Mouse (Mus musculus): ENCODE measurements around the gene Stat4. TPM values are rescaled to one million over a fixed set of nuclear protein-coding genes. Genes with fewer than 3 reads are reported as not detected.

Stat4 gene
- polyA plus RNA-seq, 1 experiment from 2014 or later: 12.0 TPM

- no peak overlapping the region for H3K9ac ChIP-seq (ENCODE audit: low read length)
- H3K9me3 ChIP-seq (ENCODE audit: control insufficient read depth, low read length): no peaks in the 10 kb centered on the region
- H3K4me2 ChIP-seq (ENCODE audit: low read depth, low read length, severe bottlenecking): no peak overlapping the region
- no peak overlapping the region for H3K27ac ChIP-seq (ENCODE audit: low read depth, low read length)
- H3K4me3 ChIP-seq (ENCODE audit: low read depth, low read length): no peak overlapping the region
- ATAC-seq (replicated peaks; ENCODE audit: low FRiP score): no peak
- no peaks in the 10 kb centered on the region for H3K4me1 ChIP-seq (replicated peaks; ENCODE audit: control insufficient read depth, insufficient read depth, low read length)
- no peaks in the 10 kb centered on the region for H3K27me3 ChIP-seq (ENCODE audit: control insufficient read depth, insufficient read depth, low read length)
- DNase-seq (ENCODE audit: low spot score): no peak
- WGBS: 82% methylated on average over 5 of the region's 5 CpGs
- H3K36me3 ChIP-seq (ENCODE audit: control insufficient read depth, insufficient read depth, low read length): no peaks in the 10 kb centered on the region
Measured at GRCm38 (mm10) chr1:52057153-52057552, 70.2 kb downstream of the Stat4 start.

GRCm38 (mm10) chr1:52066276-52066675, 79.3 kb downstream of the Stat4 start:
- H3K4me2 ChIP-seq (ENCODE audit: low read depth, low read length, severe bottlenecking): no peak overlapping the region
- H3K9ac ChIP-seq (ENCODE audit: low read length): no peak overlapping the region
- H3K4me1 ChIP-seq (replicated peaks; ENCODE audit: control insufficient read depth, insufficient read depth, low read length): no peaks in the 10 kb centered on the region
- H3K9me3 ChIP-seq (ENCODE audit: control insufficient read depth, low read length): no peaks in the 10 kb centered on the region
- DNase-seq (ENCODE audit: low spot score) (no peak), ATAC-seq (replicated peaks; ENCODE audit: low FRiP score) (no peak)
- H3K4me3 ChIP-seq (ENCODE audit: low read depth, low read length): no peak overlapping the region
- H3K27ac ChIP-seq (ENCODE audit: low read depth, low read length): no peak overlapping the region
- H3K27me3 ChIP-seq (ENCODE audit: control insufficient read depth, insufficient read depth, low read length): no peaks in the 10 kb centered on the region
- H3K36me3 ChIP-seq (ENCODE audit: control insufficient read depth, insufficient read depth, low read length): no peaks in the 10 kb centered on the region
- WGBS: 93% methylated on average over 1 of the region's 1 CpGs

- no peak overlapping the region for H3K9ac ChIP-seq (ENCODE audit: low read length)
- ATAC-seq (replicated peaks; ENCODE audit: low FRiP score) (no peak), DNase-seq (ENCODE audit: low spot score) (no peak)
- no peaks in the 10 kb centered on the region for H3K36me3 ChIP-seq (ENCODE audit: control insufficient read depth, insufficient read depth, low read length)
- whole genome bisulfite sequencing: 83% methylated on average over 3 of the region's 3 CpGs
- no peak overlapping the region for H3K4me3 ChIP-seq (ENCODE audit: low read depth, low read length)
- no peaks in the 10 kb centered on the region for H3K27me3 ChIP-seq (ENCODE audit: control insufficient read depth, insufficient read depth, low read length)
- no peak overlapping the region for H3K4me2 ChIP-seq (ENCODE audit: low read depth, low read length, severe bottlenecking)
- H3K9me3 ChIP-seq (ENCODE audit: control insufficient read depth, low read length): no peaks in the 10 kb centered on the region
- no peak overlapping the region for H3K27ac ChIP-seq (ENCODE audit: low read depth, low read length)
- H3K4me1 ChIP-seq (replicated peaks; ENCODE audit: control insufficient read depth, insufficient read depth, low read length): no peaks in the 10 kb centered on the region
Measured at GRCm38 (mm10) chr1:52066694-52067093, 79.7 kb downstream of the Stat4 start.

DNA sequence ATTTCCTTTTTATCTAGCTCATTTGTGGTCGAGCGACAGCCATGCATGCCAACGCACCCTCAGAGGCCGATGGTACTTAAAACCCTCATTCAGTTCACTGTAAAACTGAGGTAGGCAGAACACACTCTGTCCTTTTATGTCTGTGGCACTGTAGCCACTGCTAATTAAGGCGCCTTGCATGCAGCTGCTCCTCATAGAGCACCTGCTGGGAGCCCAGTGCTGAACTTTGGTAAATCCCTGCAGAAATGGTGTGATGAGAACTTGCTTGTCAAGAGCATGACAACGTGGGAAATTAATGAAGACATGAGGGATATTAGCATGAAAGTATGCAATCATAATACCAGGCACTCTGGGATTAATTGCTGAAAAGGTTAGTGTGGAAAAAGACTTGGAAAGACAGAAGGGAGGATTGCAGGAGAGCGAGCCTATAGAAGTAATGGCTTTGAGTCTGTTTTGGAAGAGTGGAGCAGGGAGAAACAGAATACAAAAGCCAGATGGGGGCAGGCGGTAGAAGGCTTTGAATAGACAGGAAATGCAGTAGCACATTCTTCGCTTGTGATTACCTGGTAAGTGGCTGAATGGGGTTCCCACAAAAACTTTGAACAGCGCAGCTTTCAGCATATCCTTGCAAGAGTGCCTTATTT, 92.9 kb downstream of the Stat4 start:
- Histone ChIP-seq H3K4me2 (ENCODE audit: low read depth, low read length, severe bottlenecking) (peak overlapping the region; percentile 12; the same call in 1 of the 2 replicates), H3K27ac (ENCODE audit: low read depth, low read length) (peak overlapping the region; percentile 91)

GRCm38 (mm10) chr1:52080375-52080774, 93.4 kb downstream of the Stat4 start:
- no peaks in the 10 kb centered on the region for H3K27me3 ChIP-seq (ENCODE audit: control insufficient read depth, insufficient read depth, low read length)
- no peaks in the 10 kb centered on the region; the same call in 1 of the 2 replicates for H3K9me3 ChIP-seq (ENCODE audit: control insufficient read depth, low read length)
- no peak overlapping the region for H3K4me3 ChIP-seq (ENCODE audit: low read depth, low read length)
- DNase-seq (ENCODE audit: low spot score): no peak
- peak overlapping the region; percentile 91 for H3K27ac ChIP-seq (ENCODE audit: low read depth, low read length)
- H3K36me3 ChIP-seq (ENCODE audit: control insufficient read depth, insufficient read depth, low read length): no peaks in the 10 kb centered on the region
- H3K4me2 ChIP-seq (ENCODE audit: low read depth, low read length, severe bottlenecking): peak overlapping the region; percentile 12; the same call in 1 of the 2 replicates
- H3K4me1 ChIP-seq (replicated peaks; ENCODE audit: control insufficient read depth, insufficient read depth, low read length): peaks cover 15% of the 10 kb centered on the region; the same call in 1 of the 2 replicates
- WGBS: 4% methylated on average over 8 of the region's 8 CpGs
- peak; percentile 52; the same call in 1 of the 2 replicates for ATAC-seq (replicated peaks; ENCODE audit: low FRiP score)
- no peak overlapping the region for H3K9ac ChIP-seq (ENCODE audit: low read length)

More for the DNA sequence above, 92.9 kb downstream of the Stat4 start:
- no peaks in the 10 kb centered on the region; the same call in 1 of the 2 replicates for H3K9me3 ChIP-seq (ENCODE audit: control insufficient read depth, low read length)
- no peaks in the 10 kb centered on the region for H3K27me3 ChIP-seq (ENCODE audit: control insufficient read depth, insufficient read depth, low read length)
- peaks cover 15% of the 10 kb centered on the region; the same call in 1 of the 2 replicates for H3K4me1 ChIP-seq (replicated peaks; ENCODE audit: control insufficient read depth, insufficient read depth, low read length)
- H3K9ac ChIP-seq (ENCODE audit: low read length): no peak overlapping the region
- no peaks in the 10 kb centered on the region for H3K36me3 ChIP-seq (ENCODE audit: control insufficient read depth, insufficient read depth, low read length)
- peak; percentile 78 for DNase-seq (ENCODE audit: low spot score)
- peak; percentile 94 for ATAC-seq (replicated peaks; ENCODE audit: low FRiP score)
- 5% methylated on average over 10 of the region's 10 CpGs for WGBS
- no peak overlapping the region for H3K4me3 ChIP-seq (ENCODE audit: low read depth, low read length)

DNA sequence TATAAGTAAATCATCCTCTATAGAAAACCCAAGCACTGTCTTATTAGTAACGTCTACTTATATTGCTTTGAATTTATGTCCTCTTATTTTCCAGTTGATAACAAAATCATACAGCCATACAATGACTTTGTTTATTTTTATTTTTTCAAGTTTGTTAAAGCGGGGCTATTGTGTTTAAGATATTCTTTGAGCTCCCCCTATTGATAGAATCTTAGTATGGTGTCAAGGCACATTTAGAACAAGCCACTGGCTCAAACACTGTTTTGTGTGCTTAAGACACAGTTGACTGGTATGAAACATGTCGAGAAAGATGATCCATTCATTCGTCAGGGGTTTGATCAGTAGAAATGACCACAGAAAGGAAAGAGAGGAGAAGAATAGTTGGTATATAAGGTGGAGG, 99.3 kb downstream of the Stat4 start:
- no peak for DNase-seq (ENCODE audit: low spot score)
- Histone ChIP-seq H3K36me3 (ENCODE audit: control insufficient read depth, insufficient read depth, low read length) (no peaks in the 10 kb centered on the region), H3K9ac (ENCODE audit: low read length) (no peak overlapping the region), H3K9me3 (ENCODE audit: control insufficient read depth, low read length) (no peaks in the 10 kb centered on the region; the same call in 1 of the 2 replicates), H3K4me2 (ENCODE audit: low read depth, low read length, severe bottlenecking) (no peak overlapping the region), H3K27ac (ENCODE audit: low read depth, low read length) (no peak overlapping the region), H3K4me3 (ENCODE audit: low read depth, low read length) (no peak overlapping the region), H3K27me3 (ENCODE audit: control insufficient read depth, insufficient read depth, low read length) (no peaks in the 10 kb centered on the region), H3K4me1 (replicated peaks; ENCODE audit: control insufficient read depth, insufficient read depth, low read length) (0 out of 2 replicates have a peak, but pooled peaks cover under 1% of the 10 kb centered on the region)
- ATAC-seq (replicated peaks; ENCODE audit: low FRiP score): no peak
- WGBS: 49% methylated on average over 4 of the region's 4 CpGs

- Histone ChIP-seq H3K27ac (ENCODE audit: low read depth, low read length) (no peak overlapping the region), H3K4me2 (ENCODE audit: low read depth, low read length, severe bottlenecking) (no peak overlapping the region), H3K9ac (ENCODE audit: low read length) (no peak overlapping the region), H3K9me3 (ENCODE audit: control insufficient read depth, low read length) (no peaks in the 10 kb centered on the region; the same call in 1 of the 2 replicates), H3K4me3 (ENCODE audit: low read depth, low read length) (no peak overlapping the region), H3K36me3 (ENCODE audit: control insufficient read depth, insufficient read depth, low read length) (no peaks in the 10 kb centered on the region), H3K4me1 (replicated peaks; ENCODE audit: control insufficient read depth, insufficient read depth, low read length) (no peaks in the 10 kb centered on the region), H3K27me3 (ENCODE audit: control insufficient read depth, insufficient read depth, low read length) (no peaks in the 10 kb centered on the region)
- no peak for ATAC-seq (replicated peaks; ENCODE audit: low FRiP score)
- DNase-seq (ENCODE audit: low spot score): no peak
- 88% methylated on average over 1 of the region's 1 CpGs for whole genome bisulfite sequencing
Measured at GRCm38 (mm10) chr1:52087128-52087527, 100.2 kb downstream of the Stat4 start.

DNA sequence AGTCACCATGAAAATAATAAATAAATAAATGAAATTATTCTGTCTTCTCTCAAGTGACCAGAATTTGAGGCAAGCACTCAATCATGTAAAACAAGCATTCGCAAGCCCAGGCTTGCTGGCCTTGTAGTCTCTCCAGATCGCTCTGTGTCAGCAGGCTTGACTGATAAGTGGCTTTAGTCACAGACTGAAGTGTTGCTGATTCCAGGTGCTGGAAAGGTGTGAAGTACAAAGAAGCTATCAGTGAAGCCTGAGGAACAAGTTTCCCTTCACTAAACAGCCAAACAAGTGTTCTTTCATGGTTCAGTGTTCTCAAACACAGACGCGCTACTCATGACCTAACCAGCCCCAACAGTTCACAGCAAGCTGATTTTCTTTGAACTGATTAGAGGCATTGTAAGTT, 101.7 kb downstream of the Stat4 start:
- no peaks in the 10 kb centered on the region for H3K27me3 ChIP-seq (ENCODE audit: control insufficient read depth, insufficient read depth, low read length)
- ATAC-seq (replicated peaks; ENCODE audit: low FRiP score) (no peak), DNase-seq (ENCODE audit: low spot score) (no peak)
- no peaks in the 10 kb centered on the region for H3K4me1 ChIP-seq (replicated peaks; ENCODE audit: control insufficient read depth, insufficient read depth, low read length)
- no peak overlapping the region for H3K9ac ChIP-seq (ENCODE audit: low read length)
- no peaks in the 10 kb centered on the region; the same call in 1 of the 2 replicates for H3K9me3 ChIP-seq (ENCODE audit: control insufficient read depth, low read length)
- WGBS: 71% methylated on average over 4 of the region's 4 CpGs
- no peak overlapping the region for H3K4me3 ChIP-seq (ENCODE audit: low read depth, low read length)
- H3K4me2 ChIP-seq (ENCODE audit: low read depth, low read length, severe bottlenecking): no peak overlapping the region
- H3K36me3 ChIP-seq (ENCODE audit: control insufficient read depth, insufficient read depth, low read length): no peaks in the 10 kb centered on the region
- no peak overlapping the region for H3K27ac ChIP-seq (ENCODE audit: low read depth, low read length)
